Mouse (Mus musculus) kidney, adult 2 months (tissue): ENCODE measurements at regions not wholly inside any gene's neighbourhood (a gene's known extent, or its start where the extent isn't known, plus 50 kb on each side); places are given as distances from the start of the nearest gene placed in this dataset.

ENCODE experiments used
- DNase-seq: peaks from one replicate; pipeline ENCODE4 v3.0.0; 2021
- H3K27ac ChIP-seq: fragments of 200-500 bp; 2 replicates; pipeline ENCODE4 v1.5.1; 2012; ENCODE audit warnings: low read depth, low read length, control low read depth, inconsistent platforms; ENCODE audit not compliant: insufficient read depth
- H3K27me3 ChIP-seq: fragments of 200-500 bp; replicated peaks from 2 replicates; pipeline ENCODE4 v1.6.1; 2012; ENCODE audit warnings: mild to moderate bottlenecking, moderate library complexity, low read length, inconsistent platforms; ENCODE audit not compliant: control insufficient read depth, insufficient read depth
- H3K36me3 ChIP-seq: fragments of 200-500 bp; 2 replicates; pipeline ENCODE4 v1.6.1; 2012; ENCODE audit warnings: mild to moderate bottlenecking, moderate library complexity, low read length, inconsistent platforms; ENCODE audit not compliant: control insufficient read depth, insufficient read depth
- H3K4me1 ChIP-seq: fragments of 200-500 bp; 2 replicates; pipeline ENCODE4 v1.6.1; 2011; ENCODE audit warnings: low read length; ENCODE audit not compliant: control insufficient read depth, insufficient read depth
- H3K4me3 ChIP-seq: fragments of 200-500 bp; 2 replicates; pipeline ENCODE4 v1.5.1; 2011; ENCODE audit warnings: mild to moderate bottlenecking, low read depth, low read length, control low read depth; ENCODE audit not compliant: insufficient read depth
- CTCF ChIP-seq: fragments of 200-500 bp; conservative IDR thresholded peaks from 2 replicates; pipeline ENCODE4 v1.5.1; 2011; ENCODE audit warnings: low read depth, mild to moderate bottlenecking, control low read depth, low read length, moderate library complexity, mixed read lengths; ENCODE audit not compliant: insufficient read depth, insufficient read length
- POLR2A ChIP-seq: fragments of 200-500 bp; IDR thresholded peaks from one replicate; pipeline ENCODE4 v1.6.1; 2011; ENCODE audit warnings: low read depth, low read length, control low read depth
- WGBS: fragments of 180-500 bp; shearing (Covaris S2); methylation state at CpG from one replicate; pipeline ENCODE4 v1.1.7; 2018; 5-methylcytosine and 5-hydroxymethylcytosine counted together

GRCm38 (mm10) chr3:81351739-81352138 lies 315.5 kb downstream of the Pdgfc start:
- Histone ChIP-seq H3K4me3 (no peak overlapping the region), H3K27ac (no peak overlapping the region), H3K36me3 (no peaks in the 10 kb centered on the region), H3K27me3 (no peaks in the 10 kb centered on the region), H3K4me1 (no peaks in the 10 kb centered on the region)
- no peak for DNase-seq
- TF ChIP-seq CTCF (no peak), POLR2A (no peak)
- 90% methylated on average over 15 of the region's 15 CpGs for WGBS

DNA sequence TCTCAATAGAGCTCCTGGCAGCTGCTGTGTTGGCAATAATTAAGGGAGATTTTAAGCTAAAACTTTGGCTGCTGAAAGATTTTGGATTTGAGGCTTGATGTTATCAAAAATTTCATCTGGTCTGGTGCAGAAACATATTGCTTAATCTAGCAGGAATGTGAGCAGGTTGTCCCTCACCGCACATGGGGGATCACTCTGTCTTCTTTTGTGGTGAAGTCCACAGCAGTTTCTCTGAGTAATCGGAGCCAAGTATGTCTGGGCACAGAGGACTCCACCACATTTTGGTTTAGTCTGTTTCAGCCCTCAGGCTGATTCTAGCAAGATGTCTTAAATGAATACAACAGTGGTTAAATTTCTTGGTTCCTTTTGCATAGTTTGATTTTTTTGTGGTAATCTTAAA lies 331.7 kb downstream of the Pdgfc start:
- no peak overlapping the region for H3K4me3 ChIP-seq
- TF ChIP-seq POLR2A: no peak
- no peak for TF ChIP-seq CTCF
- 74% methylated on average over 2 of the region's 2 CpGs for WGBS
- H3K27me3 ChIP-seq: no peaks in the 10 kb centered on the region
- no peaks in the 10 kb centered on the region for H3K36me3 ChIP-seq
- H3K27ac ChIP-seq: no peak overlapping the region
- no peak for DNase-seq
- no peaks in the 10 kb centered on the region for H3K4me1 ChIP-seq

DNA sequence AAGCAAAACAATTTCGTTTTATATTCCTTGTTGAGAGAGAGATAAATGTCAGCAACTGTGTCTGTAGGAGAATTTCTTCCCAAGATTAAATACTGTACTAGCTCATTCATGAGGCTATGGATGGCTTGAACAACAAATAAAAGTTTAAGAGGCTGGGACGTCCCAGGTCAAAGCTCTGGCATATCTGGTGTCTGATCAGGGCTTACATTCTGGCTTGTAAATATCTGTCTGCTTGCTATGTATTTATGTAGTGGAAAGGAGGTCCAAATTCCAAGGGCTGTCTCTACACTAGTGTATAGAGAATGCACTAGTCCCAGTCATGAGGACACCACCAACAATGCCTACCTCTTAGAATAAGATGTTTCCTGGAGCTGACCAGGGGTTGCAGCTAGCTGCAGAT lies 332.4 kb downstream of the Pdgfc start:
- no peaks in the 10 kb centered on the region for H3K4me1 ChIP-seq
- WGBS: 22% methylated on average over 2 of the region's 2 CpGs
- DNase-seq: no peak
- H3K4me3 ChIP-seq: no peak overlapping the region
- TF ChIP-seq POLR2A: no peak
- no peak for TF ChIP-seq CTCF
- no peak overlapping the region for H3K27ac ChIP-seq
- H3K27me3 ChIP-seq: no peaks in the 10 kb centered on the region
- no peaks in the 10 kb centered on the region for H3K36me3 ChIP-seq

DNA sequence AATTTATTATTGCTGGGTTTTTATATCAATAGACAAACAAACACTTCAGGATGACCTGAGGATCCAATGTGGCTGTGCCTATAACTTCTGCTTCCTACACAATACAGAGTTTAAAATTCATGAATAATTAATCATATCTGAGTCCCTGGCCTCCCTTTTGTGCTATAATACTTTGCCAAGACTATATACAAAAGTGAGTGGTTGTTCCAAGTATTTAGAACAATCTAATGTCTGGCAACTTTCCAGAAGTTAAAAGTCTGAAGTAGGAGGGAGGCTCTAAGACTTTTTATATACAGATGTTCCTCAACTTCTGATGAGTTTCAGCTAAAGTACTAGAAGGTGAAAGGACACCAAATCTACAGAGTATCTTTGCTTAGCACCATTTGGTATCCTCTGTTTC lies 333.5 kb downstream of the Pdgfc start:
- TF ChIP-seq POLR2A: no peak
- TF ChIP-seq CTCF: no peak
- H3K27ac ChIP-seq: no peak overlapping the region
- DNase-seq: no peak

GRCm38 (mm10) chr3:81375990-81376389 lies 339.8 kb downstream of the Pdgfc start:
- TF ChIP-seq POLR2A: no peak
- TF ChIP-seq CTCF: no peak
- 56% methylated on average over 2 of the region's 2 CpGs for WGBS

More for the DNA sequence above, 333.5 kb downstream of the Pdgfc start:
- H3K27me3 ChIP-seq: no peaks in the 10 kb centered on the region
- no peak overlapping the region for H3K4me3 ChIP-seq
- no peaks in the 10 kb centered on the region for H3K36me3 ChIP-seq
- H3K4me1 ChIP-seq: no peaks in the 10 kb centered on the region

DNA sequence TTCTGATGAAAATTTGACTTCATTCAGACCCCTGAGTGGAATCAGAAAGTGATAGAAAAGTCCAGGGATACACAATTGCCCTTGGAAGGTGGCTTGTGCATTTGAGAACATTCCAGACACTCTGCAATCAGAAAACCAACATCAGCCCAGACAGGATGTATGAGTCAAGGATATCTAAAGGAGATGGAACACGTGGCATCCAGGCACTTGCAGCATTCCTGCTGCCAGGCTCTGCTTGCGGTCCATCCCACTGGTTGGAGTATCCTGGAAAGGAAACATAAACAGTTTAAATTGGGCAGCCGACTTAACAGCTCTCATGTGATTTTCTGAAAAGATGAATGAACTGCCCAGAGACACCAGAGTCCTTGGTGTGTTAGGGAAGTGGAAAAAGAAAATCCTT lies 341.2 kb downstream of the Pdgfc start:
- no peaks in the 10 kb centered on the region for H3K4me1 ChIP-seq
- TF ChIP-seq CTCF (no peak), POLR2A (no peak)
- H3K27ac ChIP-seq: no peak overlapping the region
- DNase-seq: no peak
- 13% methylated on average over 3 of the region's 3 CpGs for WGBS
- H3K4me3 ChIP-seq: no peak overlapping the region
- H3K36me3 ChIP-seq: no peaks in the 10 kb centered on the region
- H3K27me3 ChIP-seq: no peaks in the 10 kb centered on the region

More at GRCm38 (mm10) chr3:81375990-81376389, 339.8 kb downstream of the Pdgfc start:
- no peaks in the 10 kb centered on the region for H3K4me1 ChIP-seq
- no peak overlapping the region for H3K4me3 ChIP-seq
- no peaks in the 10 kb centered on the region for H3K36me3 ChIP-seq
- no peaks in the 10 kb centered on the region for H3K27me3 ChIP-seq
- H3K27ac ChIP-seq: no peak overlapping the region
- no peak for DNase-seq

- WGBS: 35% methylated on average over 1 of the region's 1 CpGs
- H3K27ac ChIP-seq: no peak overlapping the region
- H3K4me1 ChIP-seq: no peaks in the 10 kb centered on the region
- no peak for DNase-seq
- no peaks in the 10 kb centered on the region for H3K27me3 ChIP-seq
- no peak overlapping the region for H3K4me3 ChIP-seq
- no peaks in the 10 kb centered on the region for H3K36me3 ChIP-seq
- TF ChIP-seq POLR2A (no peak), CTCF (no peak)
Observed at GRCm38 (mm10) chr3:81379362-81379761, 343.1 kb downstream of the Pdgfc start.

DNA sequence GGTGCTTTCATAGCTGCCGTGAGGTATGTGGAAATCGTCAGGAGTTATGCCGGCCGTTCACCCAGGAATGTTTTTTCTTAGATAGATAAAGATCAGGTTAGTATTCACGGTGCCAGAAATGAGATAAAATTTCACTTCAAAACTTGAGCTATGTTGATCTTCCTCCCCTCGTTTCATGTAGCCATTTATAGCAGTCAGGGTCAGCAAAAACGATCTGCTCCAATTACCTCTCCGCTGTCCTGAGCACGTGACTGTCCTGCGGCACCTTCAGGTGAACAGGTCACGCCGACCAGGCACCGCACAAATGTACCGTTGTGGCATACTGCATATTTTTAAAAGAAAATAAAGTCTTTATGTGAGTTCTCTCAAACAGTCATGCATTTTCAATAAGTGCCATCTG lies 350.7 kb downstream of the Pdgfc start:
- Histone ChIP-seq H3K36me3 (no peaks in the 10 kb centered on the region), H3K27ac (no peak overlapping the region), H3K4me3 (0 out of 2 replicates have a peak overlapping the region, but pooled peaks have one; percentile 1), H3K4me1 (no peaks in the 10 kb centered on the region), H3K27me3 (no peaks in the 10 kb centered on the region)
- WGBS: 13% methylated on average over 14 of the region's 14 CpGs
- TF ChIP-seq POLR2A: no peak
- TF ChIP-seq CTCF: no peak
- DNase-seq: peak; percentile 20
